Comparison of ENCODE assay signal across 8 mouse cellular contexts in genomic region chr10:128526366-128527356, GRCm38 (mm10). TPM values are rescaled to one million over a fixed set of nuclear protein-coding genes. Genes with fewer than 3 reads are reported as not detected.
DNase-seq lines count a peak whose midpoint lies in the region; ATAC-seq and TF ChIP-seq lines count a peak whose summit lies in the region.

No protein-coding gene starts in this region.

- 24% methylated on average over 28 of the region's 28 CpGs for WGBS in lung, adult 2 months
- 32% methylated on average over 28 of the region's 28 CpGs for WGBS in limb, embryonic 10.5 days
- WGBS in neural tube, embryonic 14.5 days = 31% methylated on average over 28 of the region's 28 CpGs

- peaks cover 59% of the 10 kb centered on the region for H3K27me3 ChIP-seq in limb, embryonic 10.5 days (ENCODE audit: low read depth, poor library complexity, severe bottlenecking)
- no peaks in the 10 kb centered on the region for H3K27me3 ChIP-seq in neural tube, embryonic 14.5 days (ENCODE audit: control insufficient read depth, insufficient read depth, low read length)

- no peak for ATAC-seq in neural tube, embryonic 14.5 days (ENCODE audit: low read depth)

- H3K9ac ChIP-seq in neural tube, embryonic 14.5 days (replicated peaks; ENCODE audit: low read depth, low read length) = no peak overlapping the region

- H3K4me3 ChIP-seq in lung, adult 2 months (replicated peaks; ENCODE audit: extremely low read depth, low read depth, low read length) = peak overlapping the region; percentile 64
- H3K4me3 ChIP-seq in embryonic fibroblast, embryonic 13.5 days (ENCODE audit: insufficient read depth, low read length) = peak overlapping the region; percentile 32
- peak overlapping the region; percentile 78 for H3K4me3 ChIP-seq in limb, embryonic 10.5 days
- H3K4me3 ChIP-seq in neural tube, embryonic 14.5 days (ENCODE audit: low read depth, low read length) = peak overlapping the region; percentile 65

- H3K4me2 ChIP-seq in neural tube, embryonic 14.5 days (ENCODE audit: low read depth, low read length) = peak overlapping the region; percentile 99

- TF ChIP-seq POLR2A in lung, adult 2 months (IDR thresholded peaks at IDR 0.05; ENCODE audit: borderline replicate concordance, extremely low read depth, low read depth, low read length) = no peak
- TF ChIP-seq POLR2A in embryonic fibroblast, embryonic 13.5 days (IDR thresholded peaks at IDR 0.05; ENCODE audit: low read depth, low read length) = no peak

- H3K27ac ChIP-seq in embryonic fibroblast, embryonic 13.5 days (ENCODE audit: insufficient read depth, low read length) = peak overlapping the region; percentile 58
- no peak overlapping the region for H3K27ac ChIP-seq in limb, embryonic 10.5 days
- H3K27ac ChIP-seq in neural tube, embryonic 14.5 days (ENCODE audit: low read depth, low read length) = no peak overlapping the region

- H3K36me3 ChIP-seq in limb, embryonic 10.5 days = no peaks in the 10 kb centered on the region
- H3K36me3 ChIP-seq in neural tube, embryonic 14.5 days (ENCODE audit: control insufficient read depth, insufficient read depth, low read length) = no peaks in the 10 kb centered on the region

- TF ChIP-seq CTCF in lung, adult 2 months (IDR thresholded peaks at IDR 0.05; ENCODE audit: insufficient read depth, low read length) = no peak
- TF ChIP-seq CTCF in embryonic fibroblast, embryonic 13.5 days (IDR thresholded peaks at IDR 0.05; ENCODE audit: borderline replicate concordance, insufficient read depth, low read length) = no peak

- H3K9me3 ChIP-seq in limb, embryonic 10.5 days (replicated peaks) = no peaks in the 10 kb centered on the region
- no peaks in the 10 kb centered on the region for H3K9me3 ChIP-seq in neural tube, embryonic 14.5 days (ENCODE audit: control insufficient read depth, low read length)

- H3K4me1 ChIP-seq in lung, adult 2 months (ENCODE audit: control insufficient read depth, insufficient read depth, low read length) = peaks cover 4% of the 10 kb centered on the region; the same call in 1 of the 2 replicates
- no peaks in the 10 kb centered on the region for H3K4me1 ChIP-seq in embryonic fibroblast, embryonic 13.5 days (ENCODE audit: control insufficient read depth, insufficient read depth, low read length)
- peaks cover 27% of the 10 kb centered on the region for H3K4me1 ChIP-seq in limb, embryonic 10.5 days
- H3K4me1 ChIP-seq in neural tube, embryonic 14.5 days (ENCODE audit: control insufficient read depth, insufficient read depth, low read length) = peaks cover 7% of the 10 kb centered on the region; the same call in 1 of the 2 replicates

- no peak for DNase-seq in lung, adult 2 months
- DNase-seq in lung, postnatal 10 days = no peak
- no peak for DNase-seq in limb, embryonic 10.5 days (ENCODE audit: low spot score)
- no peak for DNase-seq in T-cell, adult 2 months (ENCODE audit: low spot score)
- DNase-seq in kidney, postnatal 36 days = no peak
- DNase-seq in left cerebral cortex, adult 18-20 months (ENCODE audit: low spot score in 2 of 2) = no peak

RNA-seq across cellular contexts. Expression of gene Esyt1, which starts 1.0 kb away (rescaled TPM):
- polyA plus RNA-seq in lung, adult 2 months (2012; rRNA removed) = 94.9 and 97.2 TPM in 2 replicates
- 75.2 and 83.3 TPM in 2 replicates for polyA plus RNA-seq in embryonic fibroblast, embryonic 13.5 days (2011; ENCODE audit: insufficient read length, low read depth, missing spikeins)
- 7.0 and 8.4 TPM in 2 replicates for polyA plus RNA-seq in limb, embryonic 10.5 days (2016; fragmentation: Nextera tagmentation; extraction: Ambion mirVana)
- 10.0 and 25.9 TPM in 2 replicates for polyA plus RNA-seq in neural tube, embryonic 14.5 days (2014; fragmentation: Nextera tagmentation; extraction: Ambion mirVana)
- total RNA-seq in left cerebral cortex, adult 18-20 months (2021) = 10 to 100 TPM; 13.1 to 13.2 TPM

RNA-seq across cellular contexts. Expression of gene Zc3h10, which starts 20.9 kb away (rescaled TPM):
- 13.2 and 15.1 TPM in 2 replicates for polyA plus RNA-seq in lung, adult 2 months (2012; rRNA removed)
- 4.7 and 6.0 TPM in 2 replicates for polyA plus RNA-seq in embryonic fibroblast, embryonic 13.5 days (2011; ENCODE audit: insufficient read length, low read depth, missing spikeins)
- 14.5 and 15.4 TPM in 2 replicates for polyA plus RNA-seq in limb, embryonic 10.5 days (2016; fragmentation: Nextera tagmentation; extraction: Ambion mirVana)
- 11.7 and 18.1 TPM in 2 replicates for polyA plus RNA-seq in neural tube, embryonic 14.5 days (2014; fragmentation: Nextera tagmentation; extraction: Ambion mirVana)
- total RNA-seq in left cerebral cortex, adult 18-20 months (2021) = 10 to 100 TPM; 15.9 to 20.7 TPM

RNA-seq across cellular contexts. Expression of gene Rpl41, which starts 22.4 kb away (rescaled TPM):
- 1,224 and 1,373 TPM in 2 replicates for polyA plus RNA-seq in lung, adult 2 months (2012; rRNA removed)
- 2,862 and 3,188 TPM in 2 replicates for polyA plus RNA-seq in embryonic fibroblast, embryonic 13.5 days (2011; ENCODE audit: insufficient read length, low read depth, missing spikeins)
- 3,499 and 3,829 TPM in 2 replicates for polyA plus RNA-seq in limb, embryonic 10.5 days (2016; fragmentation: Nextera tagmentation; extraction: Ambion mirVana)
- 2,344 and 2,479 TPM in 2 replicates for polyA plus RNA-seq in neural tube, embryonic 14.5 days (2014; fragmentation: Nextera tagmentation; extraction: Ambion mirVana)
- 1,000 to 10,000 TPM; 1,493 to 1,582 TPM for total RNA-seq in left cerebral cortex, adult 18-20 months (2021)

RNA-seq across cellular contexts. Expression of gene Myl6b, which starts 28.2 kb away (rescaled TPM):
- 1.9 and 2.0 TPM in 2 replicates for polyA plus RNA-seq in lung, adult 2 months (2012; rRNA removed)
- 9.4 and 10.6 TPM in 2 replicates for polyA plus RNA-seq in embryonic fibroblast, embryonic 13.5 days (2011; ENCODE audit: insufficient read length, low read depth, missing spikeins)
- 1.6 and 3.3 TPM in 2 replicates for polyA plus RNA-seq in limb, embryonic 10.5 days (2016; fragmentation: Nextera tagmentation; extraction: Ambion mirVana)
- 6.4 and 8.9 TPM in 2 replicates for polyA plus RNA-seq in neural tube, embryonic 14.5 days (2014; fragmentation: Nextera tagmentation; extraction: Ambion mirVana)
- 10 to 100 TPM; 31.5 to 34.9 TPM for total RNA-seq in left cerebral cortex, adult 18-20 months (2021)

RNA-seq across cellular contexts. Expression of gene Myl6, which starts 32.7 kb away (rescaled TPM):
- polyA plus RNA-seq in lung, adult 2 months (2012; rRNA removed) = 771 and 1,159 TPM in 2 replicates
- 2,243 and 2,568 TPM in 2 replicates for polyA plus RNA-seq in embryonic fibroblast, embryonic 13.5 days (2011; ENCODE audit: insufficient read length, low read depth, missing spikeins)
- polyA plus RNA-seq in limb, embryonic 10.5 days (2016; fragmentation: Nextera tagmentation; extraction: Ambion mirVana) = 685 and 729 TPM in 2 replicates
- 831 and 835 TPM in 2 replicates for polyA plus RNA-seq in neural tube, embryonic 14.5 days (2014; fragmentation: Nextera tagmentation; extraction: Ambion mirVana)
- 100 to 1,000 TPM; 576 to 616 TPM for total RNA-seq in left cerebral cortex, adult 18-20 months (2021)
